Mouse (Mus musculus) G1E (cell line): ENCODE data around the gene Olfr287.

Experiments used
- CTCF ChIP-seq: IDR thresholded peaks from 2 replicates; pipeline ENCODE4 v1.5.1; 2012; ENCODE audit warnings: low read depth, low read length, inconsistent platforms, mixed read lengths
- GATA1 ChIP-seq: IDR thresholded peaks from 2 replicates; pipeline ENCODE4 v1.6.1; 2012; ENCODE audit warnings: borderline replicate concordance, low read length, inconsistent platforms, mixed read lengths
- GATA2 ChIP-seq: IDR thresholded peaks from 2 replicates; pipeline ENCODE4 v1.6.1; 2012; ENCODE audit warnings: low read depth, low read length, inconsistent platforms, borderline replicate concordance
- POLR2AphosphoS5 ChIP-seq: IDR thresholded peaks from 2 replicates; pipeline ENCODE4 v1.6.1; 2012; ENCODE audit warnings: low read depth, low read length, inconsistent platforms; ENCODE audit not compliant: insufficient replicate concordance

GRCm38 (mm10) chr15:98257193-98257592 is 36.3 kb upstream of the Olfr287 start, which contains the start of gene H1fnt:
- TF ChIP-seq GATA2, result no peak
- TF ChIP-seq CTCF, result no peak
- TF ChIP-seq GATA1, result no peak
- no peak for TF ChIP-seq POLR2AphosphoS5
